Mouse (Mus musculus) forebrain, embryonic 15.5 days (tissue): ENCODE data around the gene Litaf. TPM values are rescaled to one million over a fixed set of nuclear protein-coding genes. Genes with fewer than 3 reads are reported as not detected.
A peak's percentile ranks its signal among the peaks of the same experiment; 100 is the strongest.

ENCODE experiments used
- ATAC-seq: fragments of 200-750 bp; cut with Nextera tagmentation; replicated peaks from 2 replicates; pipeline ENCODE4 v1.8.0; 2017; ENCODE audit warnings: mild to moderate bottlenecking, moderate TSS enrichment, moderate library complexity
- H3K27ac ChIP-seq: fragments of 300-500 bp; sonication (generic); replicated peaks from 2 replicates; pipeline ENCODE4 v1.5.1; 2015; ENCODE audit warnings: mild to moderate bottlenecking, inconsistent platforms
- H3K27me3 ChIP-seq: fragments of 300-500 bp; sonication (generic); 2 replicates; pipeline ENCODE4 v1.6.1; 2015; ENCODE audit warnings: inconsistent platforms
- H3K36me3 ChIP-seq: fragments of 300-500 bp; sonication (generic); 2 replicates; pipeline ENCODE4 v1.6.1; 2015; ENCODE audit warnings: mild to moderate bottlenecking, inconsistent platforms
- H3K4me1 ChIP-seq: fragments of 300-500 bp; sonication (generic); 2 replicates; pipeline ENCODE4 v1.6.1; 2015; ENCODE audit warnings: inconsistent platforms
- H3K4me2 ChIP-seq: fragments of 300-500 bp; sonication (generic); replicated peaks from 2 replicates; pipeline ENCODE4 v1.6.1; 2015; ENCODE audit warnings: mild to moderate bottlenecking, inconsistent platforms
- H3K4me3 ChIP-seq: fragments of 300-500 bp; sonication (generic); 2 replicates; pipeline ENCODE4 v1.5.1; 2015; ENCODE audit warnings: mild to moderate bottlenecking, inconsistent platforms
- H3K9ac ChIP-seq: fragments of 300-500 bp; sonication (generic); replicated peaks from 2 replicates; pipeline ENCODE4 v1.6.1; 2015; ENCODE audit warnings: mild to moderate bottlenecking, inconsistent platforms
- H3K9me3 ChIP-seq: fragments of 300-500 bp; sonication (generic); 2 replicates; pipeline ENCODE4 v1.6.1; 2016; ENCODE audit warnings: inconsistent platforms
- WGBS: fragments of 180-500 bp; shearing (Covaris S2); methylation state at CpG from one replicate; pipeline ENCODE4 v1.1.7; 2015; ENCODE audit warnings: mixed read lengths; 5-methylcytosine and 5-hydroxymethylcytosine counted together
- polyA plus RNA-seq: library from polyadenylated mRNA; unstranded; fragments of >200 nt; fragmentation: Nextera tagmentation; extraction: Ambion mirVana; gene quantifications from 2 replicates; pipeline ENCODE4 v1.2.1, GENCODE M21; 2015

Litaf gene
- polyA plus RNA-seq, 1 experiment from 2014 or later, result 48.5 TPM

GRCm38 (mm10) chr16:10996576-10996975 is 69.4 kb downstream of the Litaf start:
- ATAC-seq, result no peak
- no peak overlapping the region for H3K4me2 ChIP-seq
- H3K9me3 ChIP-seq, result no peaks in the 10 kb centered on the region
- H3K36me3 ChIP-seq, result no peaks in the 10 kb centered on the region
- no peak overlapping the region for H3K4me3 ChIP-seq
- no peak overlapping the region for H3K9ac ChIP-seq
- no peak overlapping the region for H3K27ac ChIP-seq
- no peaks in the 10 kb centered on the region for H3K27me3 ChIP-seq
- WGBS, result 88% methylated on average over 4 of the region's 4 CpGs
- peaks cover 6% of the 10 kb centered on the region for H3K4me1 ChIP-seq

GRCm38 (mm10) chr16:10993032-10993744 is 72.8 kb downstream of the Litaf start:
- Histone ChIP-seq H3K36me3 (0 out of 2 replicates have a peak, but pooled peaks cover 2% of the 10 kb centered on the region), H3K27ac (peak overlapping the region; percentile 49), H3K4me3 (peak overlapping the region; percentile 59), H3K4me1 (peaks cover 6% of the 10 kb centered on the region), H3K9me3 (no peaks in the 10 kb centered on the region), H3K27me3 (no peaks in the 10 kb centered on the region), H3K4me2 (peak overlapping the region; percentile 85), H3K9ac (peak overlapping the region; percentile 61)
- WGBS, result 4% methylated on average over 33 of the region's 35 CpGs
- peak; percentile 91 for ATAC-seq

- Histone ChIP-seq H3K36me3 (0 out of 2 replicates have a peak, but pooled peaks cover 2% of the 10 kb centered on the region), H3K9ac (peak overlapping the region; percentile 61), H3K27ac (peak overlapping the region; percentile 49), H3K4me1 (peaks cover 6% of the 10 kb centered on the region), H3K4me2 (peak overlapping the region; percentile 85), H3K27me3 (no peaks in the 10 kb centered on the region), H3K4me3 (peak overlapping the region; percentile 59), H3K9me3 (no peaks in the 10 kb centered on the region)
- peak; percentile 37 for ATAC-seq
- 1% methylated on average over 50 of the region's 52 CpGs for WGBS
Measured at GRCm38 (mm10) chr16:10992090-10993031, 73.6 kb downstream of the Litaf start.

GRCm38 (mm10) chr16:10991737-10992089 is 74.2 kb downstream of the Litaf start:
- Histone ChIP-seq H3K4me3 (peak overlapping the region; percentile 59), H3K9me3 (no peaks in the 10 kb centered on the region), H3K36me3 (0 out of 2 replicates have a peak, but pooled peaks cover 2% of the 10 kb centered on the region), H3K27ac (0 out of 2 replicates have a peak overlapping the region, but pooled peaks have one; percentile 49), H3K27me3 (no peaks in the 10 kb centered on the region), H3K4me2 (peak overlapping the region; percentile 85), H3K9ac (0 out of 2 replicates have a peak overlapping the region, but pooled peaks have one; percentile 61), H3K4me1 (peaks cover 6% of the 10 kb centered on the region)
- 57% methylated on average over 5 of the region's 5 CpGs for WGBS
- ATAC-seq, result no peak

- H3K9me3 ChIP-seq, result no peaks in the 10 kb centered on the region
- peaks cover 6% of the 10 kb centered on the region for H3K4me1 ChIP-seq
- H3K36me3 ChIP-seq, result 0 out of 2 replicates have a peak, but pooled peaks cover 2% of the 10 kb centered on the region
- no peak overlapping the region for H3K9ac ChIP-seq
- no peak overlapping the region for H3K4me2 ChIP-seq
- H3K27me3 ChIP-seq, result no peaks in the 10 kb centered on the region
- H3K27ac ChIP-seq, result no peak overlapping the region
- no peak overlapping the region for H3K4me3 ChIP-seq
- no peak for ATAC-seq
- WGBS, result 94% methylated on average over 4 of the region's 4 CpGs
Measured at GRCm38 (mm10) chr16:10990763-10991162, 75.2 kb downstream of the Litaf start.

GRCm38 (mm10) chr16:10989896-10990295 is 76.1 kb downstream of the Litaf start:
- Histone ChIP-seq H3K9me3 (no peaks in the 10 kb centered on the region), H3K4me3 (no peak overlapping the region), H3K9ac (no peak overlapping the region), H3K36me3 (0 out of 2 replicates have a peak, but pooled peaks cover 2% of the 10 kb centered on the region), H3K4me2 (no peak overlapping the region), H3K27me3 (no peaks in the 10 kb centered on the region), H3K27ac (no peak overlapping the region), H3K4me1 (peaks cover 6% of the 10 kb centered on the region)
- no peak for ATAC-seq
- WGBS, result 94% methylated on average over 4 of the region's 4 CpGs

- Histone ChIP-seq H3K9me3 (no peaks in the 10 kb centered on the region), H3K4me1 (peaks cover 6% of the 10 kb centered on the region), H3K27ac (no peak overlapping the region), H3K27me3 (no peaks in the 10 kb centered on the region), H3K9ac (no peak overlapping the region), H3K4me2 (no peak overlapping the region), H3K4me3 (no peak overlapping the region), H3K36me3 (0 out of 2 replicates have a peak, but pooled peaks cover 2% of the 10 kb centered on the region)
- WGBS, result 98% methylated on average over 6 of the region's 6 CpGs
- ATAC-seq, result no peak
Measured at GRCm38 (mm10) chr16:10989361-10989760, 76.6 kb downstream of the Litaf start.

GRCm38 (mm10) chr16:10988261-10988660 is 77.7 kb downstream of the Litaf start:
- no peak overlapping the region for H3K9ac ChIP-seq
- no peaks in the 10 kb centered on the region for H3K9me3 ChIP-seq
- WGBS, result 85% methylated on average over 9 of the region's 9 CpGs
- no peak overlapping the region for H3K4me2 ChIP-seq
- no peak overlapping the region for H3K4me3 ChIP-seq
- peaks cover under 1% of the 10 kb centered on the region; the same call in 1 of the 2 replicates for H3K4me1 ChIP-seq
- H3K36me3 ChIP-seq, result 0 out of 2 replicates have a peak, but pooled peaks cover 2% of the 10 kb centered on the region
- H3K27ac ChIP-seq, result no peak overlapping the region
- no peak for ATAC-seq
- no peaks in the 10 kb centered on the region for H3K27me3 ChIP-seq

GRCm38 (mm10) chr16:10984534-10984933 is 81.4 kb downstream of the Litaf start:
- 0 out of 2 replicates have a peak, but pooled peaks cover under 1% of the 10 kb centered on the region for H3K36me3 ChIP-seq
- H3K9ac ChIP-seq, result no peak overlapping the region
- no peak for ATAC-seq
- 86% methylated on average over 5 of the region's 5 CpGs for WGBS
- no peaks in the 10 kb centered on the region for H3K27me3 ChIP-seq
- no peaks in the 10 kb centered on the region for H3K4me1 ChIP-seq
- H3K4me2 ChIP-seq, result no peak overlapping the region
- H3K9me3 ChIP-seq, result no peaks in the 10 kb centered on the region
- H3K4me3 ChIP-seq, result no peak overlapping the region
- no peak overlapping the region for H3K27ac ChIP-seq

- no peak overlapping the region for H3K4me2 ChIP-seq
- no peaks in the 10 kb centered on the region for H3K4me1 ChIP-seq
- H3K9me3 ChIP-seq, result no peaks in the 10 kb centered on the region
- no peak overlapping the region for H3K4me3 ChIP-seq
- H3K9ac ChIP-seq, result no peak overlapping the region
- H3K36me3 ChIP-seq, result no peaks in the 10 kb centered on the region
- no peaks in the 10 kb centered on the region for H3K27me3 ChIP-seq
- H3K27ac ChIP-seq, result no peak overlapping the region
- WGBS, result 72% methylated on average over 7 of the region's 7 CpGs
- ATAC-seq, result no peak
Measured at GRCm38 (mm10) chr16:10981493-10982070, 84.4 kb downstream of the Litaf start.

GRCm38 (mm10) chr16:10979064-10979803 is 86.7 kb downstream of the Litaf start:
- 64% methylated on average over 11 of the region's 11 CpGs for WGBS
- ATAC-seq, result no peak; the same call in 1 of the 2 replicates
- no peak overlapping the region for H3K4me2 ChIP-seq
- H3K27me3 ChIP-seq, result no peaks in the 10 kb centered on the region
- no peak overlapping the region for H3K9ac ChIP-seq
- no peak overlapping the region for H3K4me3 ChIP-seq
- no peak overlapping the region for H3K27ac ChIP-seq
- no peaks in the 10 kb centered on the region for H3K9me3 ChIP-seq
- no peaks in the 10 kb centered on the region for H3K36me3 ChIP-seq
- no peaks in the 10 kb centered on the region for H3K4me1 ChIP-seq
